Mouse (Mus musculus): ENCODE data around the gene Gm13941. TPM values are rescaled to one million over a fixed set of nuclear protein-coding genes. Genes with fewer than 3 reads are reported as not detected.

Gene Gm13941
- polyA plus RNA-seq (2017; shearing (Covaris generic)), result not detected

DNA sequence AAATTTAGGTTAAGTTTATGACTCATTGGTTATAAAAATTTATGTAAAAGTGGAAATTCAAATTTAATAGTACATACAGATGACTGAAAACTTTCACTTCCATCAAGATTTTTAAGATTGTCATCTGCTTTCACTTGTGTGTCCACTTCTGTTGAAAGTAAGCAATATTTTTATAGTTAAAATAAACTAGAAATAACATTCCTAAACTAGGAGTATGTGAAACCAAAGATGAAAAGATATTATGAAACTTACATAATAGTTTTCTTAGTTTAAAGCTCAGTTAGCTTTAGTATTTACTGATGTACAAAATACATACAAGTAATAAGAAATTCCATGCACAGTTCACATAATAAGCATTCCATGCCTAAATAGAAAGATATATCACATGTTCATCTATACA lies at the start of gene Gm13941:
TSS of gene Gm13941 (minus strand) at position 101 of the 400 bp plus-strand sequence.
- no peak for ATAC-seq

DNA sequence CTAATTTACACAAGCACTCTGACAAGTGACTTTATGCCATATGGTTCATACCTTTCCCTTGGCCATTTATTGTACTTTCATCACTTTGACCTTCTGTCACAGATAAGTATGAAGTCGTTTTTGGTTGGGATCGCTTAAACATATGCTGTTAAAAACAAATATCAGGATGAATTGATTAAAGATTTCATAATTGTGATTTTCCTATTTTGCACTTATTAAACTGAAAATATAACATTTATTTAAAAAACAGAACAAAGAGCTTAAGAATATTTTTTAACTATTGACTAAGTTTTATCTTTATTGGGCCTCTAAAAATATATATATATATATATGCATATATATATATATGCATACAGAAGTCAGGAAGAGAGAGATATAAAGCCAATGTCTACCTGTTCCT lies 47.1 kb upstream of the Gm13941 start, which contains the start of gene Gm15130:
TSS of gene Gm15130 (minus strand) at position 101 of the 400 bp plus-strand sequence.
- ATAC-seq, result no peak

DNA sequence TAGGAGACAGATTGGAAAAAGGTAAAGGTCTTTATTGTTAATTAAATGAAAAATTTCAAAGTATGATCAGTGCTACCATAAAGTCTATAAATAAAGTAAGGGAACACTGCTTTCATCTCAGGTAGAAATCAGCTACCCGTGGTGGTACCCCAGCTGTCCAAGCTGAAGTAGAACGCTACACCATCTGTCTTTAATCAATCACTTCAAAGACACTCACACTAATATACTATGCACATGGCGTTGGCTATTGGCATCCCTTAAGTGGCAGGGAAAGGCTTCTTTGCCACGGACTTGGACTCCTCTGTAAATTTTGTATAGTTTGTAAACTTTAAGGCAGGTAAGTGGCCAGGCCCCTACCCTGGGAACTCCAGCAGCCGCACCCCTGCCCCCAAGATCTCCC lies 30.0 kb upstream of the Gm13941 start:
- no peak for ATAC-seq

DNA sequence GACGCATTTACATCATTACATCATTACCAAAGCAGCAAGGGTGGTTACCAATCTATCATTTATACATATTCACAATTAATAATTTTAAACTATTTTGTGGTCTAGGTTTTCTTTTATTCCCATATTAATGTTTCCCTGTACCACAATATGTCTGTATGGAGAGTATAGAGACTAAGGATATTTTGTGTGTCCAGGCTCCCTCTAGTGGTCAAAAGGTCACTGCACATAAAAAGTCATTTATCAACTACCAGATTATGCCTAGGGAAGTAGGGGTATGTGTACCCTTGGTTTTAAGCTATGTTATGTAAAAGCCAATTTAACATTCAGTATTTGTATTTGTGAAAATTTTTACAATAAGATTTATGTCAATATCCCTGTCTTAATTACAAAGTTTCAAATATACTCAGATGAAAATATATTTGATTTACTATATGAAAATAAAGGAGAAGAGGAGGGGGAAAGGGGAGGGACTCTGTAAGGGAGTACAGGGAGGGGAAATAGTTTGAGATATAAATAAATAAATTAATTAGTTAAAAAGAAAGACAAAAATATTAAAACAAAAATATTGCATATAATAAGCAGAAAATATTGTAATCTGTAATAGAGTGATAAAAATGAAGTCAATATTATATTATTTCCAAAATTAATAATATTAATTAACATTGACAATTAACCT lies 47.1 kb downstream of the Gm13941 start:
- ATAC-seq, result peak; percentile 57

Other genes with a start within 250 kb of the Gm13941 start
- gene Ano3, start 155.1 kb downstream of the Gm13941 start, polyA plus RNA-seq (2017; shearing (Covaris generic)), result under 1 TPM in 1 of 2 experiments, not detected in 1; 0.13 TPM
- not detected for gene Gm15130, start 47.0 kb upstream of the Gm13941 start, polyA plus RNA-seq (2017; shearing (Covaris generic))
- gene 4930430A15Rik, start 123.6 kb upstream of the Gm13941 start, polyA plus RNA-seq (2017; shearing (Covaris generic)), result not detected
- not detected for gene Olfr1275, start 129.3 kb upstream of the Gm13941 start, polyA plus RNA-seq (2017; shearing (Covaris generic))
- not detected for gene Olfr1276, start 148.5 kb upstream of the Gm13941 start, polyA plus RNA-seq (2017; shearing (Covaris generic))
- not detected for gene Olfr1277, start 168.1 kb upstream of the Gm13941 start, polyA plus RNA-seq (2017; shearing (Covaris generic))
- not detected for gene Olfr1278, start 184.2 kb upstream of the Gm13941 start, polyA plus RNA-seq (2017; shearing (Covaris generic))
- gene Olfr1279, start 194.7 kb upstream of the Gm13941 start, polyA plus RNA-seq (2017; shearing (Covaris generic)), result not detected
- not detected for gene Olfr1280, start 208.0 kb upstream of the Gm13941 start, polyA plus RNA-seq (2017; shearing (Covaris generic))
- gene Olfr1281, start 220.5 kb upstream of the Gm13941 start, polyA plus RNA-seq (2017; shearing (Covaris generic)), result not detected
- gene Olfr1282, start 230.1 kb upstream of the Gm13941 start, polyA plus RNA-seq (2017; shearing (Covaris generic)), result not detected